Mouse (Mus musculus): ENCODE data around the gene Gm17018.

DNA sequence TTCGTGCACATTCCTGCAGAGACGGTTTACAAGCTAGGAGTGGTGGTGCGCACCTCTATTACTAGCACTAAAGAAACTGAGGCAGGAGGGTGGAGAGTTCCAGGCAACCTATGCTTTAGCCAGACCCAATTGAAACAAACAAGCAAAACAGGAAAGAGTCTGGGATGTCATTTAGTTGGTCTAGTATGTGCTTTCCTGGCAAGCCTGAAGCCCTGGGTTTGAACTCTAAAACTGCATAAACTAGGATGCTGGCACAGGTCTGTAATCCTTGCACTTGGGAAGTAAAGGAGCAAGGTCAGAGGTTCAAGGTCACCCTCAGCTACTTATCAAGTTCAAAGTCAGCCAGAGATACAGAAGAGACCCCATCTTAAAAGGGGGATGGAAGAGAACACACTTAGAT, 18.4 kb upstream of the Gm17018 start:
- TF ChIP-seq CEBPB (IDR thresholded peaks at IDR 0.05; ENCODE audit: low read depth) (no peak), CTCF (IDR thresholded peaks at IDR 0.05; ENCODE audit: control insufficient read depth, insufficient read depth, insufficient read length) (no peak), USF1 (IDR thresholded peaks at IDR 0.05; ENCODE audit: low read depth) (no peak), FOSL1 (IDR thresholded peaks at IDR 0.05; ENCODE audit: insufficient read depth, low read length, poor library complexity, severe bottlenecking) (no peak), MAX (IDR thresholded peaks at IDR 0.05) (no peak), MYOD1 (IDR thresholded peaks at IDR 0.05; ENCODE audit: control insufficient read depth, insufficient read length, low read depth) (no peak)

Data from C2C12 (cell line).